Mouse (Mus musculus) neural tube, embryonic 13.5 days (tissue): Measurements from ENCODE around the gene Calu. TPM values are rescaled to one million over a fixed set of nuclear protein-coding genes. Genes with fewer than 3 reads are reported as not detected.

Experiments used
- microRNA-seq: library from miRNA; unstranded; fragments of <30 nt; microRNA quantifications from one replicate; pipeline ENCODE4, GENCODE M21; 2016
- polyA plus RNA-seq: library from polyadenylated mRNA; unstranded; fragments of >200 nt; fragmentation: Nextera tagmentation; extraction: Ambion mirVana; gene quantifications from 2 replicates; pipeline ENCODE4 v1.2.1, GENCODE M21; 2015

The Calu gene
- polyA plus RNA-seq, 1 experiment from 2014 or later: 180 TPM

Small RNAs within 50 kb of the gene (microRNA-seq; reads per million reads assigned to microRNA genes)
- gene Gm26220: not detected
- gene Gm44354: not detected

Other genes with a start within 250 kb of the Calu start
- 41.3 and 44.4 TPM in 2 replicates for gene Rbm28, start 183.1 kb upstream of the Calu start, polyA plus RNA-seq
- gene Prrt4, start 168.5 kb upstream of the Calu start, polyA plus RNA-seq: 4.8 TPM in 2 replicates
- 84.7 and 91.1 TPM in 2 replicates for gene Impdh1, start 131.7 kb upstream of the Calu start, polyA plus RNA-seq
- 34.6 and 36.6 TPM in 2 replicates for gene Hilpda, start 75.6 kb upstream of the Calu start, polyA plus RNA-seq
- gene Fam71f2, start 68.5 kb upstream of the Calu start, polyA plus RNA-seq: 0.43 and 0.63 TPM in 2 replicates
- not detected in 2 replicates for gene Fam71f1, start 28.9 kb upstream of the Calu start, polyA plus RNA-seq
- 0.25 and 0.34 TPM in 2 replicates for gene Opn1sw, start 40.4 kb downstream of the Calu start, polyA plus RNA-seq
- gene Ccdc136, start 48.2 kb downstream of the Calu start, polyA plus RNA-seq: 45.0 and 45.5 TPM in 2 replicates
- gene Flnc, start 85.2 kb downstream of the Calu start, polyA plus RNA-seq: 7.0 and 8.1 TPM in 2 replicates
- gene Atp6v1f, start 119.6 kb downstream of the Calu start, polyA plus RNA-seq: 271 and 332 TPM in 2 replicates
- 0.79 TPM in 1 of 2 replicates, not detected in the other for gene Atp6v1fnb, start 123.4 kb downstream of the Calu start, polyA plus RNA-seq
- 20.1 and 24.6 TPM in 2 replicates for gene Kcp, start 159.9 kb downstream of the Calu start, polyA plus RNA-seq
- gene Irf5, start 178.6 kb downstream of the Calu start, polyA plus RNA-seq: 3.0 and 3.3 TPM in 2 replicates